Mouse (Mus musculus): ENCODE measurements at regions not wholly inside any gene's neighbourhood (a gene's known extent, or its start where the extent isn't known, plus 50 kb on each side); places are given as distances from the start of the nearest gene placed in this dataset.

DNA sequence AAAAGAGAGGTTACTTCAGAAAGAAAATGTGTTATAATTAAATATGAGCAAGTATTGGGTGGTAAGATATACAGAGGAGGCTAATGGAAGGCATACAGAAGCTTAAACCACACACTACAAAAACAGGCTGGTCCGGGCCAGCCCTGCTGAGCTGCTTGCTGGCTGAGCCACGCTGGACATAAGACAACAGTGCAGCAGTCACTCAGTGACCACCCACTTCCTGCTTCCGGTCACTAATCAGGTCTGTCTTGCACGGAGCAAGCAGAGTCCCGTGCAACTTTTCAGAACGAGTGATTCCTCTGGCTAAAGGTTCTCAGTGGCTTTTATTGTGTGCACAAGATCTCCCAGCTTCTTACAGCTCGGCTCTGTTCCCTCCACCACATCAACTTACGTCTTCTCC lies 220.1 kb downstream of the Efnb2 start:
- TF ChIP-seq CTCF (IDR thresholded peaks at IDR 0.05; ENCODE audit: extremely low read depth, insufficient read depth, insufficient read length, insufficient replicate concordance) = no peak
- no peak for TF ChIP-seq POLR2A (IDR thresholded peaks at IDR 0.05; ENCODE audit: low read depth, low read length)
